Mouse (Mus musculus) G1E (cell line): ENCODE measurements around the gene Slc7a6.

Source experiments
- CTCF ChIP-seq: IDR thresholded peaks from 2 replicates; pipeline ENCODE4 v1.5.1; 2012; ENCODE audit warnings: low read depth, low read length, inconsistent platforms, mixed read lengths
- GATA1 ChIP-seq: IDR thresholded peaks from 2 replicates; pipeline ENCODE4 v1.6.1; 2012; ENCODE audit warnings: borderline replicate concordance, low read length, inconsistent platforms, mixed read lengths
- GATA2 ChIP-seq: IDR thresholded peaks from 2 replicates; pipeline ENCODE4 v1.6.1; 2012; ENCODE audit warnings: low read depth, low read length, inconsistent platforms, borderline replicate concordance
- POLR2AphosphoS5 ChIP-seq: IDR thresholded peaks from 2 replicates; pipeline ENCODE4 v1.6.1; 2012; ENCODE audit warnings: low read depth, low read length, inconsistent platforms; ENCODE audit not compliant: insufficient replicate concordance
- TAL1 ChIP-seq: conservative IDR thresholded peaks from 2 replicates; pipeline ENCODE4 v1.6.1; 2012; ENCODE audit warnings: low read depth, low read length, inconsistent platforms, mixed read lengths

DNA sequence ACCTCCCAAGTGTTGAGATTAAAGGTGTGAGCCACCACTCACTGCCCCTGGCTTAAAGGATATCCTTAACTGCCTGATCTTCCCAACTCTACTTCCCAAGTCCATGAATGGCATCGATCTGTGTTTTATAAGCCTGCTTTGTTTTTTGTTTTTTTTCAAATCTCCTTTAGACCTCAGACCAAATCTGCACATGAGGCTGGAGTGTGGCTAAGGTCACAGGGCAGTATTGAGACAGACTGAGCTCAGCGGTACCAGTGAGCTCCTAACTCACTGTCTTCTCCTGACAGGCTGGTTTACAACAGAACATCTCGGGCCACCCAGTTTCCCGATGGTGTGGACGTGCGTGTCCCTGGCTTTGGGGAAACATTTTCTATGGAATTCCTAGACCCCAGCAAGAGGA lies 8.8 kb upstream of the Slc7a6 start:
- TF ChIP-seq CTCF (no peak), GATA1 (no peak), TAL1 (no peak), GATA2 (no peak), POLR2AphosphoS5 (no peak)
